Mouse (Mus musculus) layer of hippocampus, adult 8-10 months (tissue): ENCODE results near the gene Rnf183. TPM values are rescaled to one million over a fixed set of nuclear protein-coding genes. Genes with fewer than 3 reads are reported as not detected.
"Not testable (repeated sequence)": the region's sequence is repeated elsewhere in the genome, so short reads cannot be mapped to it uniquely, and the experiment has no call there.

Experiments
- DNase-seq, 2 experiments: peaks; one replicate each; pipeline ENCODE4 v3.0.0; 2022; ENCODE audit warnings: low spot score in 2 of 2
- total RNA-seq, 4 experiments: library from RNA; stranded (reverse); gene quantifications; 2 replicates each; pipeline ENCODE4 v1.2.4; 2022

Gene Rnf183
- total RNA-seq = not detected

DNA sequence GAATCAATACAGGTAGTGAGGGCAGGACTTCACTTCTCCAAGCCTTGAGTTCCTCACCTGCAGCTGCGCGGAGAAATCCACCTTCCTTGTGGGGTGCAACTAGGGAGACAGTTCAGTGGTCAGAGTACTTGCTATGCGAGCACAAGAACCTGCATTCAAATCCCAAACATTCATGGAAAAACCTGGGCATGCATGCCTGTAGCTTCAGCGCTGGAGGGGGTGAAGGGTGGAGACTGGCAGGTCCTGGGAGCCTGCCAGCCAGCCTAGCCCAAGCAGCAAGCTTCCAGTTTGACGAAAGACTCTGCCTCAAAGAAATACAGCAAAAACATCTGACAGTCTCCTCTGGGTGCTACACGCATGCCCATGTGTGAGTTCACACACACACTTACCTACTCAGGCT is at the start of gene Rnf183:
Gene Rnf183, minus strand, starts transcription at position 172 of the 400 bp plus-strand sequence.
- DNase-seq = no peak

DNA sequence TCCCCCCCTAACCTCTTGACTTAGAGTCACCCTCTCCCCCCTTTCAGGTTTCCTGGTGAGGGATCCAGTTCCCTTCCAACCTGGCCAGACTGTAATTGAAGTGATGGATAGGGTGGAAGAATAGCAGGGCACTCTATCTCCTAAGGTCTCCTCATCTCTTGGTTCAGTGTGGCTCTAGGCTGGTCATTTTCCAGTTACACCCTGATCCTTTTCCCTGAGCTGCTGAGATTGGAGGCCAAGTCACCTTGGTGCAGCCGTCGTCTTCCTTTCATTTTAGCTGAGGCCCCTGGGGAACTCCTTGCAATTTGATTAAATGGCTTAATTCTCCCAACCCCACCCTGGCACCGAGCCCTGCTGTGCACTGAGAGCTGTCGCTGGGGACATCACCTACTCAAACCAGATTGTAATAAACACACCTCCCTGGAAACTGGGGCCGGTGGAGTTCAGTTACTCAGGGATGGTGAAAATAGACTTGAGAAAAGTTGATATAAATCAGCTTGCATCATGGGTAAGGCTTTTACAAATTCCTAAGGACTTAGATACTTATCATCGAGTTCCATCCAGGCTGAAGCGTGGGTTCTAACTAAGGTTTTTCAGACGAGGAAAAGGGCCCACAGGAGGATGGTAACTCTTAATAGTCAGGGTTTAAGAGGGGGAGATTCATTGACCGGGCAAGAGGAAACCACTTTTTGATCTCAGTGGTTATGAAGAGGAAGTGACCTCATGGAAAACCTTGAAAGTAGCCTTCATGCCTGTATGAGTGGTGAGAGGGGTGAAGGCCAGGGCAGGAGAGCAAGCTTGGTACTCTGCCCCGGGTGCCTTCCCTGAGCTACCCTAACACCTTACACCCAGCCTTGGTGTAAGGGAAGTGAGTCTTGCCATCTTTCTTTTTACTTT is 45.9 kb upstream of the Rnf183 start:
- no peak for DNase-seq

DNA sequence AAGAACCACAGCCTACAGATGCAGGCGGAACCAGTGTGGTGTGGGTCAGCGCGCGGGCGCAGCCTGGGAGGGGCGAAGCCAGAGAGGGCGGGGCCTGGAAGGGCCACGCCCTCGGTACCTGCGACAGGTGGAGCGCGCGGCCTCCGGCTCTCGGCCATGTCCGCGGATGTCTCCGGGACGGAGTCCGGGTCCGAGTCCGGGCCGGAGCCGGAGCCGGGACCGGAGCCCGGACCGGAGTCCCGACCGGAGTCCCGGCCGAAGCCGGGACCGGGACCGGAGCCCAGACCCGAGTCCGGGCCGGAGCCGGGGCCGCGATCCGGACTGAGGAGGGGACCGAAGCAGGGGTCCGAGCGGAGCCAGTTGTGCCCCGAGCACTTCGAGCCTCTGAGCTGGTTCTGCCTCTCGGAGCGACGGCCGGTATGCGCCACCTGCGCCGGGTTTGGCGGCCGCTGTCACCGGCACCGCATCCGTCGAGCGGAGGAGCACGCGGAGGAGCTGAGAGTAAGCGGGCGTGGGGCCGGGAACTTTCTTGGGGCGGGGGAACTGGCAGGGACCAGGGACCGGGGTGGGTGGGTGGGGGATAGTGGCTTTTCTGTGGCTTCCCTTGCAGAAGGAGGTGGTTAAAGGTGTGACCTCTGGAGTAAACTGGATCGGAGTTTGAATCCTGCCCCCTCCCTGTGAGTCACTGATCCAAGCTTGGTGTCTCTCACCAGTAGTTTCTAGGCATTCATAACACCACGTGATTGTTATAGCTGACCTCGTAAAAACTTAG is 45.1 kb upstream of the Rnf183 start, which contains the start of gene Bspry:
Gene Bspry, plus strand, starts transcription at position 117 of the 772 bp plus-strand sequence.
- no peak for DNase-seq

DNA sequence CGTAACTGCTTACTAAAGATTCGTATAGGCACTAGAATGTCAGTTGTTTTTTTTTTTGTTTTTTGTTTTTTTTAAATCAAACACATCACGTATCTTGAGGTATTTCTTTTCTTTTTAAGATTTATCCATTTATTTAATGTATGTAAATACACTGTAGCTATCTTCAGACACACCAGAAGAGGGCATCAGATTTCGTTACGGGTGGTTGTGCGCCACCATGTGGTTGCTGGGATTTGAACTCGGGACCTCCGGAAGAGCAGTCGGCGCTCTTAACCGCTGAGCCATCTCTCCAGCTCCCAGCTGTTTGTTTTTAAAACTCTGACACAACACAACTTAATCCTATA is 44.5 kb upstream of the Rnf183 start:
- not testable (repeated sequence) for DNase-seq

DNA sequence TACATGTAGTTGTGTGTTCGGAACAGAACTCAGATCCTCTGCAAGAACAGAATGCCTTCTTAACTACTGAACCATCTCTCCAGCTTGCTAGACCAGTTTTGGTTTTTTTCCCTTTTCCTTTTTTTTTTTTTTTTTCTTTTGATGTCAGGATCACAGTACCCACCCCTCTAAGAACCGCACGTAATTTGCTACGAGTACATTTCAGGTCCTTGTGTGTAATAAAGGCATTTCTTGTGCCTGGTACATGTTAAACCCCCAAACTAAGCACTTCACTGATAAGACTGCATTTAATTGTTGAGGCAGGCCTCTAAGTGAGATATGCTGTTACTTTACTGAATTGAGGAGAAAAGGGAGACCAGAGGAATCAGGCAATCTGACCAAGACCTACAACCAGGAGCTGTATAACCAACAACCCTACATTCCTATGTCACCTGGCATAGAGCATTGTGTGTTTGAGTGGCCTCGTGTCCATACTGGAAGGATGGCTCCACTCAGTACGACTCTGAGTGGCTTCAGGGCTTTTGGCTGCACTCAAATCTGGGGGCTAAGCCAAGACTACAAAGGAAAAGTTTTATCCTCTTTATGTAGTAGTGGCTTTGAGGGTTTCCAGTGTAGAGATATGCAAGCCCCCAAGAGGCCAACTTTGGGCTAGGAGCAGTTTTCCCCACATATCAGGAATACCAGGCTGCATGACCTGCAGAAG is 42.6 kb upstream of the Rnf183 start:
- no peak for DNase-seq

DNA sequence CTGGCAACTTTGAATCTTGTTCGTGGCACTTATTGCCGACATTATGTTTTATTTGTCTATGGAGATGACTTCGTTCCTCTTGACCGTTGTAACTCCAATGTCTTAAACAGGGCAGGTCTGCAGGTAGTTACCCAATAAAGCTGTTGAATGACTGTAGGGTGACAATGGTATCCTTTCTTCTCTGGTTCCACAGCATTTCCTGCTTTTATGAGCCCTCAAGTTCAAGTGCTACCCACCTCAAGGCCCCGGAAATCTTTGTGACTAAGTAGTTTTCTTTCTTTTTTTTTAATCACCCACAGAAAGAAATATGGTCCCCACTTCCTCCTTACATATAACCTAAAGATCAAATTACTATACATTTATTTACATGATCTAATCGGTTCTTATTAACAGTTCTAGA is 40.7 kb upstream of the Rnf183 start:
- DNase-seq = no peak

DNA sequence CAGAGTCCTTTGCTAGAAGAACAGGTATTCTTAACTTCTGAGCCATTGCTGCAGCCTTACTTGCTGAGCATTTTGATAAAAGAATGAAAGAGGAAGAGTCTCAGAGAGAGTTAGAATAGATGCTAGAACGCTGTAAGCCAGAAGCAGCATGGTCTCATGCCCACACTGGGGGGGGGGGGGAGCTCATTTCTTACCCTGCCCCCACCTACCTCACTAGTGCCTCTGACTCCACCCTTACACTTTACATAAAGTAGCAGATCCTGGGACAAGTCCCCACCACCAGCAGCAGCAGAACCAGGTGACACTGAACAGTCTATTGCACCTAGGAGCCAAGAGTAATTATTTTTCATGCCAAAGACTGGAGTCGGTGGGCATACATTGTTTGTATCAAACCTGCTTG is 40.1 kb upstream of the Rnf183 start:
- no peak for DNase-seq

DNA sequence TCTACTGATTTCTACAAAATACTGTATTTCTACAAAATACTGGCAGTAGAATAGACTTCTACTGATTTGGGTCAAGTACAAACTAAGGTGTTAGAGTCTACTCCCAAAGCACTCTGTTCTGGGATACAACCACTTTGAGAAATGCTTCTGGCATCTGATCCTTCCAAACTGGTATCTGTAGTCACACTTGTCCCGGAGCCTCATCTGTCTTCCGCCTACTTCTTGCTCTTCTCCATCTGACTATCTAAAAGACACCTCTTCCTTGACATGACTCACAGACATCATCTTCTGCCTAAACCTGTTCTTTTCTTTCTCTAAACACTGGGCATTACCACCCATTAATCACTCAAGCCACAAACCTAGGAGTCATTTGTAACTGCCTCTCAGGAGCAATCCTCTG is 37.0 kb upstream of the Rnf183 start:
- no peak for DNase-seq

DNA sequence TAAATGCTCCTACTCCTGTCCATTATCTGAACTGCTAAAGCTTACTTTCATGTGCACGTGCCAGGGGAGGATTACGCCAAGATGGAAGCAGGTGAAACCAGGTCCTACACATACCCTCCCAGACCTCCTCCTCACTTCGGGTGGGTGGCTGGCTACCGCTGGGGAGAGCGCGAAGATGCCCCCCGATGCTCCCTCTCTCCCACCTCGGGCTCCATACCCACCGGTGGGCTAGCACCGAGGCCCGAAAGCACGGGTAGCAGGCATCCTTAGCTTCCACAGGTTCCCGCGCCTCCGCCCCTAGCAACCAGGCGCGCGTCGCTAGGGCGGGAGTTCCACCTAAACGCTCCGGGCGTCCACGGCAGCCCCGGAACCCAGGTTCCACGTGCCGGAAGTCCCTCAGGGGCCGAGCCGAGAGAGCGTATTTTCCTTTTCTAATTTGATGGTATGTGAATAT is 35.6 kb upstream of the Rnf183 start, which contains the start of gene Wdr31:
Gene Wdr31, minus strand, starts transcription at position 299 of the 454 bp plus-strand sequence.
- DNase-seq = peak; percentile 63 to 82

DNA sequence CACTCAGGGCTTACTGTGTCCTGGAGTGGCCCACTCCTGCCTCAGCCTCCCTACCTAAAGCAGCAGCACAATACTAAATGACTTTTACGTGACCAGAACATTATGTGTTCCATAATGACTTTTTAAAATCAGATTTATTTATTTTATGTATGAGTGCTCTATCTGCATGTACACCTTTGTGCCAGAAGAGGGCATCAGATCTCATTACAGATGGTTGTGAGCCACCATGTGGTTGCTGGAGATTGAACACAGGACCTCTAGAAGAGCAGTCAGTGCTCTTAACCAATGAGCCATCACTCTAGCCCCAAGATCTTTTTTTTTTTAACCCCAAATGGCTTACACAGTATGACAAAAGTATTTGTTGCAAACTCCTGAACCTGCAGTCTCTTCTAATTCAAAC is 33.1 kb upstream of the Rnf183 start:
- no peak for DNase-seq

DNA sequence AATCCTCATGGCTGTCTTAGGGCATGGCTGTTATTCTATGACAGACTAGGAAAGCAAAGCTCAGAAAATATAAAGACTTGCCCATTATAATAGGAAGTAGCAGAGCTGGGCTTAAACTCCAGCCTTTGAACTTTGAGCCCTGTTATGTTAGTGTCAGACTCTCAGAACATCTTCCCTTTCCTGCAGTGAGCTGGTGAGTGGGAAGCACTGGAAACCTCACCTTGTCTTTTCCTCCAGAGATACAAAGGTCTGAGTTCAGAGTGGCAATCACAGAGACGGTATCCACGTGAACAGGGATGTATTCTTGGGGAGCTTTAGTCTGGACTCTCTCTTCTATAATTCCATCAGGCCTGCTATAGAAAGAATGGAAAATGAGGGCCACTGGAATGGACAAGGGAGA is 28.1 kb upstream of the Rnf183 start:
- DNase-seq = no peak

DNA sequence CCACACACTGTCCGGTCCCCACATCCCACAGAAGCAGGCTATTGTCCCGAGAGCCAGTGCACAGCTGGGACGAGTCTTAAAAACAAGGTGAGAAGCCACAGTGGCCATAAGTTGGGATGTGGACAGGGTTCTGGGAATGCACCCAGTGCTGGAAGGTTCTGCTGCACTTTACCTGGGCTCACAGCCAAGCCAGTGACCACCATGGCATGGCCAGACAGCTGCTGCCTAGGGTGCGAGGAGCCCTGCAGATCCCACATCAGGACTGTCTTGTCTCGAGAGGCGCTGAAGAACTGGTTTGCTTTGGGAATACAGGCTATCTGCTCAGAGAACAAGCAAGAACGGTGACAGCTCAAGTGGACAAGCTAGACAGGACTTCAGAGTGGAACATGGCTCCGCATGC is 25.3 kb upstream of the Rnf183 start:
- no peak for DNase-seq

DNA sequence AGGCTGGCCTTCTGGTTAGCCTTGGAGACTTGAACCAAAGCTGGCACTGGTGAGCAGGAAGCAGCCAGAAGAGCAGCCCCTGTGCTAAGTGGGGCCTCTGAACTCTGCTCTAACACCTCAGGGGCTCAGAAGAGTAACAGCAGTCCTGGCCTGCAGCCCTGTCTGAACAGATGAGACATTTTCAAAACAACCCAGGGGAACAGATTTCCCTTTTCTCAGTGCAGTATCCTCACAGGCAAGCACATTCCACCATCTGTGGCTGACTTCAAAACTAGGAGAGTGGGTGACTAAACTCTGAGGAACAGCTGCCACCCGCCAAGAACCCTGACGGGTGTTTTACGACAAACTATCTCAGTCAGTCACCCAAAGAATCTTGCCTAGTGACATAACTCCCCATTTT is 24.0 kb upstream of the Rnf183 start:
- peak; percentile 72 to 75 for DNase-seq

DNA sequence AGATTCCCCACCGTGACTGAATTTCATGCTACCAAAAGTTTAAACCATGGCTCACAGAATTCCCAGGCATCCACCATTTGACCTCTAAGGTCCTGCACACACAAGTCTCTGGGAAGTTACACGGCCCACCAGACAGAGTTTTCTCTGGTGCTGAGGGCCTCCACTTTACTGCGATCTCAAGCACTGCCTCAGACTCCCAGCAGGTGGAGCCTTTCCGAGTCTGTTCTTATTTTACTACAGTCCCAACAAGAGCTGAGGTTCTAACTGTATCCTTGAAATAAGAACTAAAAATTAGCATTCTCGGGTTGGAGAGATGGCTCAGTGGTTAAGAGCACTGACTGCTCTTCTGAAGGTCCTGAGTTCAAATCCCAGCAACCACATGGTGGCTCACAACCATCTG is 19.9 kb upstream of the Rnf183 start:
- DNase-seq = no peak

DNA sequence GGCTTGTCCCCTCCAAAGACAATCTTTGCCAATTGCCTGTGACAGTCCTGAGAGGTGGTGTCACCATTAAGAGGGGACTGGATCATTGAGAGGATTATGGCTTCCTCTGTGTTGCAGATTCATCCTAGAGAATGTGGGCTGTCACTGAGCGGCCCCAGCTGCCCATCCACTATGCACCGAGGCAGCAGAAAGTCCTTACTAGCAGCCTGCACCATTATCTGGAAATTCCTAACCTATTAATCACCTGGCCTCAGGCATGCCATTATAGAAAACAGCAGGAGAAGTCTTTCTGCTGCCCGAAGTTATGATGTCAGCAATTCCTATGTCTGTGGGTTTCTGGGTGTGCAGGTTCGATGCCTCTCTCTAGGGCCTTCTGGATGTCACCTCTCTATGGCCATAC is 5.9 kb upstream of the Rnf183 start:
- DNase-seq = no peak

DNA sequence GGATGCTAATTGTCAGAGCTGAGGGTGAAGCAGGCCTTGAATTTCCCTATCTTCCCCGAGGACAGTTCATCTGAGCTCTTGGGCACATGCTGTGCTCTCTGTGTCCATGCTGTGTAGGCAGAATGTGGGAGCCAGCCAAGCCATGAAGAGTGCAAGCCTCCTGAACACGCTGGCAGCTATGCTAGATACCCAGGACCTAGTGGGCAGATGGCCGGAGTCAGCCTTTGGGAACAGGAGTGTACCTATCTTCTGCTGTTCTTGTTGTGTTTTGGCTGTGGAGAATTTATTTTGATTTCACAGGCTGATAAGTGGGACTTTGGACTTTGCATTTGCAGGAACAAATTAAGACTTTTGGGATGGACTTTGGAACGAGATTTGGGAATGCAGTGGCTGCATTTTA is 5.5 kb upstream of the Rnf183 start:
- DNase-seq = no peak

DNA sequence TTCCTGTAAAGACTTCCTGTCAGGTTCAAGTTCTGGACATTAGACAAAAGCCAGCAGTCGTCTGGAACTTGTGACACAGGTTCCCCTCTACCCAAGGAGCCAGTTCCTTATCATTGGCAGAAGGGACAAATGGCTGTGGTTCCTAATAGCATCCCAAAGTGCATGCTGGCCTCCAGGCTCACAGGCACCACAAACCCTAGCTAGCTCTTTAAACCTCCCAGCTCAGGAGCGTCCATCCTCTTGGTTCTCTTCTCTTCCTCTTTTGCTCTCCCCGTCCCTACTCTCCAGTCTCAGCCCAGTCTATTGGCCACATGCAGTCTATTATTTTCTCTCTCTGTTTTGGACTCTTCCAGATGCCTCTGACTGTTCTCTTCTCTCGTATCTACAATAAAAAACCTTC is 4.7 kb upstream of the Rnf183 start:
- DNase-seq = no peak

DNA sequence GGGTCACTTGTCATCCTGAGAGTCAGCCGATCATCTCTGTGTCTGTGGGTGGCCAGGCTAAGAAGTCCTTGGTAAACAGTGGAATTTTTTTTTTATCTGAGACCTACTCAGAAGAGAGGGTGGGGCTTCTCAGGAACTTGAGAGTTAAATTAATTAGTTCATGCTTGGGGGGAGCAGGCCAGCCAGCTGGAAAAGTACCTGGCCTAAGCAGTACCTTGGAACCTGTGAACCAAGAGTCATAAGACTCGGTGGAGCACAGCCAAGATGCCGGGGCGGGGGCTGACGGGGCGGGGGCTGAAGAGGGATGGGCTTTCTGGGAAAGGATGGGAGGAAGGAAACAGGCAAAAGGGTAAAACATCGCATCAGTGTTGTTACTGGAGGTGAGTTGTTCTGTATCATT is 2.8 kb upstream of the Rnf183 start:
- DNase-seq = no peak

DNA sequence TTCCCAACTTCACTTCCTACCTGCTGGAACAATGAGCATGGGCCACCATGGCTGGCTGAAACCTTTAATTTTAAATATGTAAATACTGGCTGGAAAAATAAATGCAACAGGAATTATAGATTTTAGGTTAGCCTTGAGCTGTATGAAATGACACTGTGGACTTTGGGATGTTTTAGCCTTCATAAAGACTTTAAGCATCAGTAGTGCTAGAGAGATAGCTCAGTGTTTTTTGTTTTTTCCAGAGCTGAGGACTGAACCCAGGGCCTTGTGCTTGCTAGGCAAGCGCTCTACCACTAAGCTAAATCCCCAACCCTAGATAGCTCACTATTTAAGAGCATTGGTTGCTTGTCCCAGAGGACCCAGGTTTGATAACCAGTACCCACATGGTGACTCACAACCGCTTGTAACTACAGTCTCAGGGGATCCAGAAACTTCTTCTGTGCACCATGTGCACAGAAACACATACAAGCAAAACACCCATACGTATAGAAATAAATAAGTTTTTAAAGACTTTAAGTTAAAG is 2.3 kb upstream of the Rnf183 start:
- DNase-seq = no peak

DNA sequence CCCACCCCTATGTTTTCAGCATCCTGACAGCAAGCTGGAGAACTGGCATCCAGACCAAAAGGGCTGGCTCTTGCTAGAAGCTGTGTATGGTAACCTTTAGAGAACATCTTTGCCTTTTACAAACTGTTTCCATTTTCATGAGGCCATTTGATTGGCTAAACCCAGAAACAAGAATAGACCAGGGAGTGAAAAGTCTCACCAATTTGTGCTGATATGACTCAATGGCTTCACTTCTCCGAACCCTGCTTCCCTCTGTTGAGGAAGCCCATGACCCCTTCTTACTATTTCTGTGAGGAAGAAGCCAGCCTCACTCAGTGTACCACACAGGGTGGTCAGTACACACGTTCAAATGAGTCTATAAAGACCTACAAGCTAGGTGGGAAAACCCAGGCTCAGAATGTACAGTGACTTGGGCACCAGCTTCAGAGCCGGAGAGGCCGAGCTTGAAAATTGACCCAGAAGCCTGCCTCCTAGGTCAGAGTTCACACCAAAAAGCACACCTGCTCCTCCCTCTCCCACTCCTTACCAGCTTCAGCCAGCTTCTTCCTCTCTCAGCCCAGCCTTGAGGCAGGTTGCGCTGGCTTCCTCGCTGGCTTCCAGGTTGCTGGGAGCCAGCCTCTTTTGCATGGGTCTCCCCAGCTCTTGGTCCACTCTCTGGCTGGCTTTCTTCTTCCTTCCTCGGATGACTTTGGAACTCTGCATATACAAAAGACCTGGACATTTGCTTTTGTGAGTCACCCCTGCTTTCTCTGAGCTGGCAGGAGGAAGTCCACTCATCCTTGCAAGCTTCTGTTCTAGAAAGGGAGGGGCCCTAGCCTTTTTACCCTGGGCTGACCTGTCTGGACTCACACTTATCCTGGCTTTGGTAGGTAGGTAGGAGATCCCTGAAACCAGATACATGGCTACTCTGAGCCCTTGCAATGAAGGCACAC is 847 bp downstream of the Rnf183 start:
- no peak for DNase-seq

DNA sequence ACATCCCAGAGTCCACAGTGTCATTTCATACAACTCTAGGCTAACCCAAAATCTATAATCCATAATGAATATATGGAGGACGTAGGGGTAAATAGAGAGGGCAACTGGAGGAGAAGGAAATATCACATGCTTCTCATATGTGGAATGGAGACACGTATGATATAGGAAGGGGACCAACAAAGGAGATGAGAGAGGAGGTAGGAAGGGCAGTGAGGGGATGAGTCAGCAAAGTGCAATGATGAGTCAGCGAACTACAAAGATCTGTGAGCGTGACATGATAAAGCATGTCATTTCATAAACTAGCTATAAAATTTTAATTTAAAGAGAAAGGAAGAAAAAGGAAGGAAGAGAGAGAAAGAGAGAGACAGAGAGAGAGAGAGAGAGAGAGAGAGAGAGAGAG is 3.5 kb downstream of the Rnf183 start:
- DNase-seq = no peak
